Mouse (Mus musculus) small intestine, adult 2 months (tissue): Measurements from ENCODE around the gene Scn3b. TPM values are rescaled to one million over a fixed set of nuclear protein-coding genes. Genes with fewer than 3 reads are reported as not detected.

Experiments used
- H3K27ac ChIP-seq: fragments of 200-500 bp; 2 replicates; pipeline ENCODE4 v1.5.1; 2012; ENCODE audit warnings: low read depth, low read length, control low read depth, inconsistent platforms; ENCODE audit not compliant: insufficient read depth
- H3K27me3 ChIP-seq: fragments of 200-500 bp; 2 replicates; pipeline ENCODE4 v1.6.1; 2012; ENCODE audit warnings: mild to moderate bottlenecking, moderate library complexity, low read length, inconsistent platforms; ENCODE audit not compliant: control insufficient read depth, insufficient read depth
- H3K36me3 ChIP-seq: fragments of 200-500 bp; 2 replicates; pipeline ENCODE4 v1.6.1; 2012; ENCODE audit warnings: mild to moderate bottlenecking, low read length, control low read depth, inconsistent platforms; ENCODE audit not compliant: control insufficient read depth, insufficient read depth
- H3K4me1 ChIP-seq: fragments of 200-500 bp; 2 replicates; pipeline ENCODE4 v1.6.1; 2012; ENCODE audit warnings: low read length, inconsistent platforms, mixed read lengths; ENCODE audit not compliant: control insufficient read depth, insufficient read depth, insufficient read length
- H3K4me3 ChIP-seq: fragments of 200-500 bp; 2 replicates; pipeline ENCODE4 v1.5.1; 2012; ENCODE audit warnings: low read depth, mild to moderate bottlenecking, control low read depth, inconsistent platforms, low read length, moderate library complexity
- CTCF ChIP-seq: fragments of 200-500 bp; IDR thresholded peaks from 2 replicates; pipeline ENCODE4 v1.5.1; 2012; ENCODE audit warnings: low read depth, mild to moderate bottlenecking, control low read depth, inconsistent platforms, low read length, moderate library complexity, mixed read lengths; ENCODE audit not compliant: insufficient replicate concordance, insufficient read length; ENCODE audit errors: extremely low read depth
- POLR2A ChIP-seq: fragments of 200-500 bp; IDR thresholded peaks from 2 replicates; pipeline ENCODE4 v1.6.1; 2012; ENCODE audit warnings: low read depth, mild to moderate bottlenecking, control low read depth, inconsistent platforms, low read length, moderate library complexity
- WGBS: fragments of 180-500 bp; shearing (Covaris S2); methylation state at CpG from one replicate; pipeline ENCODE4 v1.1.7; 2018; 5-methylcytosine and 5-hydroxymethylcytosine counted together
- polyA plus RNA-seq: library from polyadenylated mRNA; depleted of rRNA; stranded (reverse); fragments of >200 nt; gene quantifications from 2 replicates; pipeline ENCODE4 v1.2.3, GENCODE M21; 2012

Gene Scn3b
- polyA plus RNA-seq, 1 experiment = 0.43 TPM

GRCm38 (mm10) chr9:40246702-40247101, 22.3 kb upstream of the Scn3b start:
- Histone ChIP-seq H3K27me3 (no peaks in the 10 kb centered on the region), H3K4me3 (no peak overlapping the region), H3K4me1 (0 out of 2 replicates have a peak, but pooled peaks cover 4% of the 10 kb centered on the region), H3K27ac (no peak overlapping the region), H3K36me3 (no peaks in the 10 kb centered on the region)
- TF ChIP-seq POLR2A (no peak), CTCF (no peak)
- 84% methylated on average over 6 of the region's 6 CpGs for WGBS

- TF ChIP-seq CTCF (no peak), POLR2A (no peak)
- WGBS = 73% methylated on average over 1 of the region's 1 CpGs
- no peak overlapping the region for H3K27ac ChIP-seq
- no peaks in the 10 kb centered on the region for H3K27me3 ChIP-seq
- no peak overlapping the region for H3K4me3 ChIP-seq
- H3K36me3 ChIP-seq = no peaks in the 10 kb centered on the region
- H3K4me1 ChIP-seq = no peaks in the 10 kb centered on the region
Measured at GRCm38 (mm10) chr9:40249106-40249505, 19.9 kb upstream of the Scn3b start.

GRCm38 (mm10) chr9:40252459-40252858, 16.6 kb upstream of the Scn3b start:
- H3K27ac ChIP-seq = no peak overlapping the region
- TF ChIP-seq POLR2A (no peak), CTCF (no peak)
- H3K36me3 ChIP-seq = no peaks in the 10 kb centered on the region
- no peaks in the 10 kb centered on the region for H3K4me1 ChIP-seq
- 40% methylated on average over 3 of the region's 3 CpGs for WGBS
- H3K4me3 ChIP-seq = no peak overlapping the region
- no peaks in the 10 kb centered on the region for H3K27me3 ChIP-seq

GRCm38 (mm10) chr9:40263874-40264273, 5.1 kb upstream of the Scn3b start:
- WGBS = 28% methylated on average over 6 of the region's 6 CpGs
- TF ChIP-seq CTCF (no peak), POLR2A (no peak)

GRCm38 (mm10) chr9:40268040-40268747, 823 bp upstream of the Scn3b start:
- WGBS = 9% methylated on average over 21 of the region's 21 CpGs
- no peak for TF ChIP-seq CTCF
- TF ChIP-seq POLR2A = no peak
- no peak overlapping the region for H3K4me3 ChIP-seq

More at GRCm38 (mm10) chr9:40263874-40264273, 5.1 kb upstream of the Scn3b start:
- no peak overlapping the region for H3K27ac ChIP-seq
- H3K4me1 ChIP-seq = peaks cover 3% of the 10 kb centered on the region
- H3K27me3 ChIP-seq = peaks cover 2% of the 10 kb centered on the region
- no peak overlapping the region for H3K4me3 ChIP-seq
- no peaks in the 10 kb centered on the region for H3K36me3 ChIP-seq

GRCm38 (mm10) chr9:40268748-40269102, 292 bp upstream of the Scn3b start:
- H3K27ac ChIP-seq = no peak overlapping the region
- TF ChIP-seq CTCF (no peak), POLR2A (no peak)
- H3K27me3 ChIP-seq = peaks cover 17% of the 10 kb centered on the region
- 3% methylated on average over 4 of the region's 4 CpGs for WGBS
- H3K4me1 ChIP-seq = peaks cover 11% of the 10 kb centered on the region
- H3K4me3 ChIP-seq = peak overlapping the region; percentile 26; the same call in 1 of the 2 replicates
- H3K36me3 ChIP-seq = no peaks in the 10 kb centered on the region

More at GRCm38 (mm10) chr9:40268040-40268747, 823 bp upstream of the Scn3b start:
- H3K36me3 ChIP-seq = no peaks in the 10 kb centered on the region
- H3K4me1 ChIP-seq = peaks cover 11% of the 10 kb centered on the region
- peaks cover 17% of the 10 kb centered on the region for H3K27me3 ChIP-seq
- no peak overlapping the region for H3K27ac ChIP-seq

- TF ChIP-seq CTCF (no peak), POLR2A (no peak)
- 28% methylated on average over 8 of the region's 8 CpGs for WGBS
- H3K4me3 ChIP-seq = no peak overlapping the region
- peaks cover 17% of the 10 kb centered on the region for H3K27me3 ChIP-seq
- no peak overlapping the region for H3K27ac ChIP-seq
- H3K4me1 ChIP-seq = peaks cover 11% of the 10 kb centered on the region
- no peaks in the 10 kb centered on the region for H3K36me3 ChIP-seq
Measured at GRCm38 (mm10) chr9:40269880-40270279, 863 bp downstream of the Scn3b start.
